Mouse (Mus musculus): ENCODE measurements around the gene Atxn1. TPM values are rescaled to one million over a fixed set of nuclear protein-coding genes. Genes with fewer than 3 reads are reported as not detected.

Gene Atxn1
- polyA plus RNA-seq, 1 experiment from 2014 or later, result 6.3 TPM

GRCm38 (mm10) chr13:45614762-45615161 lies 350.0 kb downstream of the Atxn1 start:
- H3K9me3 ChIP-seq, result no peaks in the 10 kb centered on the region
- WGBS, result 70% methylated on average over 11 of the region's 11 CpGs
- H3K27ac ChIP-seq, result no peak overlapping the region
- no peak overlapping the region for H3K4me3 ChIP-seq (replicated peaks)
- no peaks in the 10 kb centered on the region for H3K36me3 ChIP-seq
- peaks cover 2% of the 10 kb centered on the region; the same call in 1 of the 2 replicates for H3K4me1 ChIP-seq (replicated peaks)
- H3K9ac ChIP-seq (replicated peaks), result no peak overlapping the region
- H3K4me2 ChIP-seq (replicated peaks), result no peak overlapping the region
- no peaks in the 10 kb centered on the region for H3K27me3 ChIP-seq
- no peak for ATAC-seq

GRCm38 (mm10) chr13:45613346-45613745 lies 351.5 kb downstream of the Atxn1 start:
- H3K36me3 ChIP-seq, result no peaks in the 10 kb centered on the region
- WGBS, result 35% methylated on average over 5 of the region's 5 CpGs
- H3K4me2 ChIP-seq (replicated peaks), result no peak overlapping the region
- H3K27ac ChIP-seq, result no peak overlapping the region
- H3K4me1 ChIP-seq (replicated peaks), result peaks cover 8% of the 10 kb centered on the region
- no peaks in the 10 kb centered on the region for H3K27me3 ChIP-seq
- H3K9ac ChIP-seq (replicated peaks), result no peak overlapping the region
- no peak overlapping the region for H3K4me3 ChIP-seq (replicated peaks)
- ATAC-seq, result 0 out of 2 replicates have a peak, but pooled peaks have one; percentile 9
- 0 out of 2 replicates have a peak, but pooled peaks cover 3% of the 10 kb centered on the region for H3K9me3 ChIP-seq

GRCm38 (mm10) chr13:45611554-45611953 lies 353.3 kb downstream of the Atxn1 start:
- no peaks in the 10 kb centered on the region for H3K27me3 ChIP-seq
- no peak overlapping the region for H3K27ac ChIP-seq
- H3K36me3 ChIP-seq, result no peaks in the 10 kb centered on the region
- no peak overlapping the region for H3K4me3 ChIP-seq (replicated peaks)
- ATAC-seq, result no peak
- 0 out of 2 replicates have a peak, but pooled peaks cover 3% of the 10 kb centered on the region for H3K9me3 ChIP-seq
- H3K4me2 ChIP-seq (replicated peaks), result no peak overlapping the region
- no peak overlapping the region for H3K9ac ChIP-seq (replicated peaks)
- 80% methylated on average over 3 of the region's 3 CpGs for WGBS
- peaks cover 8% of the 10 kb centered on the region for H3K4me1 ChIP-seq (replicated peaks)

GRCm38 (mm10) chr13:45609461-45609860 lies 355.3 kb downstream of the Atxn1 start:
- Histone ChIP-seq H3K27me3 (no peaks in the 10 kb centered on the region), H3K4me2 (replicated peaks) (no peak overlapping the region), H3K9me3 (0 out of 2 replicates have a peak, but pooled peaks cover 3% of the 10 kb centered on the region), H3K9ac (replicated peaks) (no peak overlapping the region), H3K4me3 (replicated peaks) (no peak overlapping the region), H3K4me1 (replicated peaks) (peaks cover 8% of the 10 kb centered on the region), H3K27ac (no peak overlapping the region), H3K36me3 (no peaks in the 10 kb centered on the region)
- 48% methylated on average over 4 of the region's 4 CpGs for WGBS
- no peak for ATAC-seq

- ATAC-seq, result no peak
- H3K4me3 ChIP-seq (replicated peaks), result no peak overlapping the region
- 98% methylated on average over 5 of the region's 5 CpGs for WGBS
- H3K9me3 ChIP-seq, result 0 out of 2 replicates have a peak, but pooled peaks cover 3% of the 10 kb centered on the region
- peaks cover 8% of the 10 kb centered on the region for H3K4me1 ChIP-seq (replicated peaks)
- no peak overlapping the region for H3K27ac ChIP-seq
- H3K27me3 ChIP-seq, result no peaks in the 10 kb centered on the region
- H3K9ac ChIP-seq (replicated peaks), result no peak overlapping the region
- H3K4me2 ChIP-seq (replicated peaks), result no peak overlapping the region
- H3K36me3 ChIP-seq, result no peaks in the 10 kb centered on the region
Measured at GRCm38 (mm10) chr13:45608593-45608992, 356.2 kb downstream of the Atxn1 start.

GRCm38 (mm10) chr13:45607946-45608345 lies 356.9 kb downstream of the Atxn1 start:
- peaks cover 8% of the 10 kb centered on the region for H3K4me1 ChIP-seq (replicated peaks)
- no peak overlapping the region for H3K4me3 ChIP-seq (replicated peaks)
- no peak overlapping the region for H3K27ac ChIP-seq
- H3K9ac ChIP-seq (replicated peaks), result no peak overlapping the region
- H3K4me2 ChIP-seq (replicated peaks), result no peak overlapping the region
- no peaks in the 10 kb centered on the region for H3K36me3 ChIP-seq
- 0 out of 2 replicates have a peak, but pooled peaks have one; percentile 17 for ATAC-seq
- no peaks in the 10 kb centered on the region for H3K27me3 ChIP-seq
- WGBS, result 65% methylated on average over 2 of the region's 2 CpGs
- H3K9me3 ChIP-seq, result 0 out of 2 replicates have a peak, but pooled peaks cover 3% of the 10 kb centered on the region

GRCm38 (mm10) chr13:45603636-45604035 lies 361.2 kb downstream of the Atxn1 start:
- H3K4me2 ChIP-seq (replicated peaks), result no peak overlapping the region
- no peak for ATAC-seq
- H3K9me3 ChIP-seq, result 0 out of 2 replicates have a peak, but pooled peaks cover 2% of the 10 kb centered on the region
- no peak overlapping the region for H3K27ac ChIP-seq
- peaks cover 16% of the 10 kb centered on the region for H3K4me1 ChIP-seq (replicated peaks)
- H3K9ac ChIP-seq (replicated peaks), result no peak overlapping the region
- 89% methylated on average over 6 of the region's 6 CpGs for WGBS
- no peaks in the 10 kb centered on the region for H3K27me3 ChIP-seq
- H3K4me3 ChIP-seq (replicated peaks), result no peak overlapping the region
- no peaks in the 10 kb centered on the region for H3K36me3 ChIP-seq

GRCm38 (mm10) chr13:45600443-45600842 lies 364.4 kb downstream of the Atxn1 start:
- no peaks in the 10 kb centered on the region for H3K36me3 ChIP-seq
- WGBS, result 36% methylated on average over 6 of the region's 6 CpGs
- H3K4me3 ChIP-seq (replicated peaks), result no peak overlapping the region
- H3K27me3 ChIP-seq, result no peaks in the 10 kb centered on the region
- H3K9ac ChIP-seq (replicated peaks), result no peak overlapping the region
- no peaks in the 10 kb centered on the region for H3K9me3 ChIP-seq
- ATAC-seq, result peak; percentile 69
- H3K27ac ChIP-seq, result no peak overlapping the region
- H3K4me2 ChIP-seq (replicated peaks), result no peak overlapping the region
- H3K4me1 ChIP-seq (replicated peaks), result peaks cover 16% of the 10 kb centered on the region

- Histone ChIP-seq H3K4me2 (replicated peaks) (no peak overlapping the region), H3K36me3 (no peaks in the 10 kb centered on the region), H3K9me3 (no peaks in the 10 kb centered on the region), H3K27me3 (no peaks in the 10 kb centered on the region), H3K4me1 (replicated peaks) (peaks cover 18% of the 10 kb centered on the region), H3K4me3 (replicated peaks) (no peak overlapping the region), H3K9ac (replicated peaks) (no peak overlapping the region), H3K27ac (peak overlapping the region; percentile 5; the same call in 1 of the 2 replicates)
- whole genome bisulfite sequencing, result 34% methylated on average over 2 of the region's 2 CpGs
- ATAC-seq, result no peak
Measured at GRCm38 (mm10) chr13:45599831-45600230, 365.0 kb downstream of the Atxn1 start.

GRCm38 (mm10) chr13:45595416-45595815 lies 369.4 kb downstream of the Atxn1 start:
- Histone ChIP-seq H3K27me3 (no peaks in the 10 kb centered on the region), H3K9ac (replicated peaks) (no peak overlapping the region), H3K4me2 (replicated peaks) (no peak overlapping the region), H3K27ac (0 out of 2 replicates have a peak overlapping the region, but pooled peaks have one; percentile 6), H3K4me1 (replicated peaks) (peaks cover 14% of the 10 kb centered on the region), H3K4me3 (replicated peaks) (no peak overlapping the region), H3K36me3 (no peaks in the 10 kb centered on the region), H3K9me3 (no peaks in the 10 kb centered on the region)
- ATAC-seq, result no peak
- WGBS, result 83% methylated on average over 7 of the region's 7 CpGs

- WGBS, result 78% methylated on average over 1 of the region's 1 CpGs
Measured at GRCm38 (mm10) chr13:45593914-45594313, 370.9 kb downstream of the Atxn1 start.

GRCm38 (mm10) chr13:45590898-45591297 lies 373.9 kb downstream of the Atxn1 start:
- Histone ChIP-seq H3K9ac (replicated peaks) (no peak overlapping the region), H3K9me3 (no peaks in the 10 kb centered on the region), H3K4me3 (replicated peaks) (no peak overlapping the region), H3K36me3 (no peaks in the 10 kb centered on the region), H3K27ac (no peak overlapping the region), H3K4me2 (replicated peaks) (no peak overlapping the region), H3K27me3 (no peaks in the 10 kb centered on the region), H3K4me1 (replicated peaks) (0 out of 2 replicates have a peak, but pooled peaks cover 4% of the 10 kb centered on the region)
- no peak for ATAC-seq

More at GRCm38 (mm10) chr13:45593914-45594313, 370.9 kb downstream of the Atxn1 start:
- Histone ChIP-seq H3K4me1 (replicated peaks) (0 out of 2 replicates have a peak, but pooled peaks cover 4% of the 10 kb centered on the region), H3K27ac (no peak overlapping the region), H3K9me3 (no peaks in the 10 kb centered on the region), H3K36me3 (no peaks in the 10 kb centered on the region), H3K9ac (replicated peaks) (no peak overlapping the region), H3K27me3 (no peaks in the 10 kb centered on the region), H3K4me2 (replicated peaks) (no peak overlapping the region), H3K4me3 (replicated peaks) (no peak overlapping the region)
- ATAC-seq, result no peak

GRCm38 (mm10) chr13:45583061-45583460 lies 381.7 kb downstream of the Atxn1 start:
- Histone ChIP-seq H3K4me2 (replicated peaks) (no peak overlapping the region), H3K9me3 (no peaks in the 10 kb centered on the region), H3K9ac (replicated peaks) (no peak overlapping the region), H3K27me3 (no peaks in the 10 kb centered on the region), H3K4me3 (replicated peaks) (no peak overlapping the region), H3K27ac (no peak overlapping the region), H3K36me3 (no peaks in the 10 kb centered on the region), H3K4me1 (replicated peaks) (no peaks in the 10 kb centered on the region)
- 91% methylated on average over 5 of the region's 5 CpGs for WGBS
- no peak for ATAC-seq
